Mouse (Mus musculus): ENCODE measurements around the gene Hsd3b7. TPM values are rescaled to one million over a fixed set of nuclear protein-coding genes. Genes with fewer than 3 reads are reported as not detected.
A peak's percentile ranks its signal among the peaks of the same experiment; 100 is the strongest.
"Not testable (repeated sequence)": the region's sequence is repeated elsewhere in the genome, so short reads cannot be mapped to it uniquely, and the experiment has no call there.

Gene Hsd3b7
- total RNA-seq, 2 experiments from 2014 or later, result 36.9 to 49.1 TPM

GRCm38 (mm10) chr7:127815116-127815665 is 14.8 kb downstream of the Hsd3b7 start:
- DNase-seq (ENCODE audit: low spot score in 2 of 2), result no peak

GRCm38 (mm10) chr7:127815954-127816821 is 15.8 kb downstream of the Hsd3b7 start:
- no peak for DNase-seq (ENCODE audit: low spot score in 2 of 2)

GRCm38 (mm10) chr7:127817053-127817452 is 16.6 kb downstream of the Hsd3b7 start:
- no peak for DNase-seq (ENCODE audit: low spot score in 2 of 2)

GRCm38 (mm10) chr7:127817776-127818175 is 17.4 kb downstream of the Hsd3b7 start:
- no peak for DNase-seq (ENCODE audit: low spot score in 2 of 2)

- no peak for DNase-seq (ENCODE audit: low spot score in 2 of 2)
Measured at GRCm38 (mm10) chr7:127820836-127821509, 20.6 kb downstream of the Hsd3b7 start.

- DNase-seq (ENCODE audit: low spot score in 2 of 2), result no peak
Measured at GRCm38 (mm10) chr7:127822494-127822893, 22.1 kb downstream of the Hsd3b7 start.

- no peak for DNase-seq (ENCODE audit: low spot score in 2 of 2)
Measured at GRCm38 (mm10) chr7:127823236-127824171, 23.1 kb downstream of the Hsd3b7 start.

- no peak for DNase-seq (ENCODE audit: low spot score in 2 of 2)
Measured at GRCm38 (mm10) chr7:127824176-127824871, 23.9 kb downstream of the Hsd3b7 start, which contains the start of the genes Stx4a and Stx1b. Gene Stx4a, plus strand, starts transcription at chr7:127824294. Gene Stx1b, minus strand, starts transcription at chr7:127824549.

GRCm38 (mm10) chr7:127835550-127835949 is 35.1 kb downstream of the Hsd3b7 start:
- no peak for DNase-seq (ENCODE audit: low spot score in 2 of 2)

- no peak for DNase-seq (ENCODE audit: low spot score in 2 of 2)
Measured at GRCm38 (mm10) chr7:127837473-127837872, 37.1 kb downstream of the Hsd3b7 start.

GRCm38 (mm10) chr7:127837878-127838277 is 37.5 kb downstream of the Hsd3b7 start:
- not testable (repeated sequence) for DNase-seq (ENCODE audit: low spot score in 2 of 2)

GRCm38 (mm10) chr7:127840031-127840430 is 39.6 kb downstream of the Hsd3b7 start:
- not testable (repeated sequence) for DNase-seq (ENCODE audit: low spot score in 2 of 2)

- DNase-seq (ENCODE audit: low spot score in 2 of 2), result peak; percentile 14 to 31
Measured at GRCm38 (mm10) chr7:127840886-127841285, 40.5 kb downstream of the Hsd3b7 start.

- peak; percentile 79 to 85 for DNase-seq (ENCODE audit: low spot score in 2 of 2)
Measured at GRCm38 (mm10) chr7:127841340-127842000, 41.1 kb downstream of the Hsd3b7 start.

GRCm38 (mm10) chr7:127842001-127842718 is 41.8 kb downstream of the Hsd3b7 start:
- DNase-seq (ENCODE audit: low spot score in 2 of 2), result peak in 1 of 2 experiments; percentile 62

GRCm38 (mm10) chr7:127849973-127850875 is 49.8 kb downstream of the Hsd3b7 start:
- DNase-seq (ENCODE audit: low spot score in 2 of 2), result no peak

GRCm38 (mm10) chr7:127850906-127851305 is 50.5 kb downstream of the Hsd3b7 start:
- DNase-seq (ENCODE audit: low spot score in 2 of 2), result no peak
